Mouse (Mus musculus): Measurements from ENCODE around the gene Ehd4. TPM values are rescaled to one million over a fixed set of nuclear protein-coding genes. Genes with fewer than 3 reads are reported as not detected.

The Ehd4 gene
- polyA plus RNA-seq, 1 experiment from 2014 or later = 19.8 TPM

- no peak overlapping the region for H3K4me3 ChIP-seq
- H3K27ac ChIP-seq (replicated peaks) = no peak overlapping the region
- ATAC-seq (ENCODE audit: low FRiP score, low read depth) = no peak
- H3K4me2 ChIP-seq = no peak overlapping the region
- H3K4me1 ChIP-seq (replicated peaks) = no peaks in the 10 kb centered on the region
- H3K27me3 ChIP-seq = no peaks in the 10 kb centered on the region
- WGBS = 75% methylated on average over 5 of the region's 5 CpGs
- H3K9ac ChIP-seq = no peak overlapping the region
- peaks cover 44% of the 10 kb centered on the region for H3K36me3 ChIP-seq
- no peaks in the 10 kb centered on the region for H3K9me3 ChIP-seq
These were observed 113.4 kb downstream of the Ehd4 start for GRCm38 (mm10) chr2:120040991-120041390.

Other genes starting within 250 kb of the Ehd4 start
- 7.2 and 9.8 TPM in 2 replicates for gene Mapkbp1, start 181.9 kb downstream of the Ehd4 start, polyA plus RNA-seq (2015; fragmentation: Nextera tagmentation; extraction: Ambion mirVana)
- gene Jmjd7, start 127.1 kb downstream of the Ehd4 start, polyA plus RNA-seq (2015; fragmentation: Nextera tagmentation; extraction: Ambion mirVana) = 18.2 and 19.5 TPM in 2 replicates
- 4.8 and 6.1 TPM in 2 replicates for gene Gm28042, start 127.1 kb downstream of the Ehd4 start, polyA plus RNA-seq (2015; fragmentation: Nextera tagmentation; extraction: Ambion mirVana)
- 3.3 and 3.6 TPM in 2 replicates for gene Pla2g4b, start 121.2 kb downstream of the Ehd4 start, polyA plus RNA-seq (2015; fragmentation: Nextera tagmentation; extraction: Ambion mirVana)
- 4.7 and 4.8 TPM in 2 replicates for gene Pla2g4e, start 90.7 kb upstream of the Ehd4 start, polyA plus RNA-seq (2015; fragmentation: Nextera tagmentation; extraction: Ambion mirVana)
- not detected in 2 replicates for gene Pla2g4d, start 134.6 kb upstream of the Ehd4 start, polyA plus RNA-seq (2015; fragmentation: Nextera tagmentation; extraction: Ambion mirVana)
- gene Pla2g4f, start 159.6 kb upstream of the Ehd4 start, polyA plus RNA-seq (2015; fragmentation: Nextera tagmentation; extraction: Ambion mirVana) = 0.06 TPM in 1 of 2 replicates, not detected in the other
- 42.7 and 43.1 TPM in 2 replicates for gene Vps39, start 198.5 kb upstream of the Ehd4 start, polyA plus RNA-seq (2015; fragmentation: Nextera tagmentation; extraction: Ambion mirVana)
- gene Ganc, start 249.3 kb upstream of the Ehd4 start, polyA plus RNA-seq (2015; fragmentation: Nextera tagmentation; extraction: Ambion mirVana) = 8.3 and 11.1 TPM in 2 replicates
- gene Tmem87a, start 249.5 kb upstream of the Ehd4 start, polyA plus RNA-seq (2015; fragmentation: Nextera tagmentation; extraction: Ambion mirVana) = 5.1 and 6.7 TPM in 2 replicates

Data from hindbrain, embryonic 15.5 days (tissue).